Mouse (Mus musculus) neural tube, embryonic 13.5 days (tissue): Measurements from ENCODE around the gene Syt13. TPM values are rescaled to one million over a fixed set of nuclear protein-coding genes. Genes with fewer than 3 reads are reported as not detected.

Experiments
- ATAC-seq: fragments of 200-750 bp; cut with Nextera tagmentation; 2 replicates; pipeline ENCODE4 v1.8.0; 2017; ENCODE audit warnings: low read depth, mild to moderate bottlenecking, moderate TSS enrichment, moderate library complexity
- H3K27ac ChIP-seq: fragments of 300-500 bp; sonication (generic); replicated peaks from 2 replicates; pipeline ENCODE4 v1.5.1; 2015; ENCODE audit warnings: moderate library complexity, mild to moderate bottlenecking, inconsistent platforms
- H3K27me3 ChIP-seq: fragments of 300-500 bp; sonication (generic); 2 replicates; pipeline ENCODE4 v1.6.1; 2015; ENCODE audit warnings: mild to moderate bottlenecking, inconsistent platforms
- H3K36me3 ChIP-seq: fragments of 300-500 bp; sonication (generic); 2 replicates; pipeline ENCODE4 v1.6.1; 2015; ENCODE audit warnings: mild to moderate bottlenecking, inconsistent platforms
- H3K4me1 ChIP-seq: fragments of 300-500 bp; sonication (generic); replicated peaks from 2 replicates; pipeline ENCODE4 v1.6.1; 2015; ENCODE audit warnings: inconsistent platforms
- H3K4me2 ChIP-seq: fragments of 300-500 bp; sonication (generic); 2 replicates; pipeline ENCODE4 v1.6.1; 2015; ENCODE audit warnings: inconsistent platforms, mild to moderate bottlenecking, moderate library complexity
- H3K4me3 ChIP-seq: fragments of 300-500 bp; sonication (generic); 2 replicates; pipeline ENCODE4 v1.5.1; 2015; ENCODE audit warnings: mild to moderate bottlenecking, inconsistent platforms
- H3K9ac ChIP-seq: fragments of 300-500 bp; sonication (generic); 2 replicates; pipeline ENCODE4 v1.6.1; 2015; ENCODE audit warnings: moderate library complexity, mild to moderate bottlenecking, inconsistent platforms
- H3K9me3 ChIP-seq: fragments of 300-500 bp; sonication (generic); 2 replicates; pipeline ENCODE4 v1.6.1; 2016; ENCODE audit warnings: inconsistent platforms
- WGBS: fragments of 180-500 bp; shearing (Covaris S2); methylation state at CpG from one replicate; pipeline ENCODE4 v1.1.7; 2015; 5-methylcytosine and 5-hydroxymethylcytosine counted together
- polyA plus RNA-seq: library from polyadenylated mRNA; unstranded; fragments of >200 nt; fragmentation: Nextera tagmentation; extraction: Ambion mirVana; gene quantifications from 2 replicates; pipeline ENCODE4 v1.2.1, GENCODE M21; 2015

Gene Syt13
- polyA plus RNA-seq, 1 experiment from 2014 or later: 52.3 TPM

DNA sequence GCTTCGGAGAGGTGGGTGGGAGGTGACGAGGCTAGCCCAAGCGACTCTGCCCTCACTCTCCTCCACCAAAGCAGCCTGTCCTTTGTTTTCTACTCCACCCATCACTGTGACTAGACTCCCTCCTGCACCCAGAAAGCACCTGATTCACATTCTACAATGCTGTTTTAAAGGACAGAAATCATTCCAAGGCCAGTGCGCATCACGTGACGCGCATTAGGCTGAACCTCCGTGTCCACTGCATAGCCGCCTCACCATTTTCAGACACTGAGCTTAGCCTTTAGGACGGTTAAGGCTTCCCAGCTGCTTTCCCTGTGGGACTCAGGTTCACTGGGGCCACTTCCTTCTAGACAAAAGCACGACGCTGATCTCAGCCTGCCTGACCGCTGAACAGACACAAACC is 11.2 kb upstream of the Syt13 start:
- no peak for ATAC-seq

DNA sequence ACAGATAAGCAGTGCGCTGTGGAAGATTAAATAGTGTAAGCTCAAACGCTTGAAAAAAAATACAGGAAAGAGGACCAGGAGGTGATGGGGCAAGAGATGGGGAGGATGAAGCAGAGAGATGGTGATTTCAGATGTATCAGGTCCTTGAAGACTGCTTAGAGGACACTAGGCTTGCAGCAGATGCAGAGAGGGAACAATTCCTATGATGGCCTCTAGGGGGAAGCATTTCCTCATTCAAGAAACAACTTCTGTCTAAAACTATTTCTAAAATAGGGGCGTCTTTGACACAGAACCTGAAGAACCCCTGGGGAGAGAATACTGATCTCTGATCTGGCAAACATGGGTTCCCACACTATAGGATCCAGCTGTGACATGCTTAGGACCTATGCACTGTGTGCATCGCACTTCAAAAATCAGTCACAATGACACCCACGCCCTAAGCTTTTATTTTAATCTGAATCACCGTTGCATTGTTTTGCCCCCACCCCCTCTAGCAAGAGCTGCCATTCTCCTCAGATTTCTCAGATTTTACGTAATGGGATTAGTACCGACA is 10.5 kb upstream of the Syt13 start:
- whole genome bisulfite sequencing: 28% methylated on average over 8 of the region's 8 CpGs
- Histone ChIP-seq H3K4me2 (no peak overlapping the region), H3K9me3 (no peaks in the 10 kb centered on the region), H3K36me3 (no peaks in the 10 kb centered on the region), H3K9ac (no peak overlapping the region), H3K27ac (no peak overlapping the region), H3K27me3 (peaks cover 14% of the 10 kb centered on the region), H3K4me3 (no peak overlapping the region), H3K4me1 (peaks cover 15% of the 10 kb centered on the region)
- no peak for ATAC-seq

More for the DNA sequence above, 11.2 kb upstream of the Syt13 start:
- peaks cover 15% of the 10 kb centered on the region for H3K4me1 ChIP-seq
- H3K36me3 ChIP-seq: no peaks in the 10 kb centered on the region
- H3K9ac ChIP-seq: no peak overlapping the region
- no peak overlapping the region for H3K4me2 ChIP-seq
- WGBS: 73% methylated on average over 13 of the region's 13 CpGs
- peaks cover 14% of the 10 kb centered on the region for H3K27me3 ChIP-seq
- no peaks in the 10 kb centered on the region for H3K9me3 ChIP-seq
- H3K4me3 ChIP-seq: no peak overlapping the region
- no peak overlapping the region for H3K27ac ChIP-seq

DNA sequence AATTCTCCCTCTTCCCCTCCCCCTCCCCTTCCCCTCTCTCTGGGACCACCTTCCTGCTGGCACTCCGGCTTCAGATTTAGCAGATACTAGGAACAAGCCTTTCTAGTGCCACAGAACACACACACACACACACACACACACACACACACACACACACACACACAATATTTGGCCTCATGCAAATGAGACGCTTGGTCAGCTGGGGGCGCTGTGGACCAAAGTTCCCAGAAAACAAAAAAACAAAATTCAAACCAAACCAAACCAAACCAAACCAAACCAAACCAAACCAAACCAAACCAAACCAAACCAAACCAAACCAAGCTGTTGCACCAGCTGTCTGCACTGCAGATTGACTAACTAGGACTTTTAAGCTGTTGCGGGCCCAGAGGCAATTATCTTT is 4.5 kb upstream of the Syt13 start:
- no peak overlapping the region for H3K4me3 ChIP-seq
- peaks cover 30% of the 10 kb centered on the region for H3K27me3 ChIP-seq

DNA sequence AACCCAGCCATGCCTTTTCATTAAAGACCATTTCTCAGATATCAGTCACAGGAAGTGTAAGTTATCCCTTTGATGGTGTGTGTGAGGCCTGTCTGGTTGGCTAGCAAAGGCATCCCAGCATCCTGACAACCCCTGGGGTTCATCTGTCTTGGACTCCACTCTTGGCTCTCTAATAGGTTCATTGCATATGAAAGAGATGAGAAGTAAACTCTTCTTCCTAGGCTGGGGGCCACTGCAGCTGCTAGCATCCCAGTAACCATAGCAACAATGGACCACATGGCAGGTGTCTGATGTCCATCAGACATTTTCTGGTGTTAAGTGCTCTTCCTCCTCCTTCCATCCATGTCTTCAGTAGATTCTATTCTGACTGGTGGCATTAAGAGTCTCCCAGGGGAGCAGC is 2.6 kb upstream of the Syt13 start:
- H3K36me3 ChIP-seq: no peaks in the 10 kb centered on the region
- no peak overlapping the region for H3K4me3 ChIP-seq
- H3K4me1 ChIP-seq: peaks cover 55% of the 10 kb centered on the region
- H3K27ac ChIP-seq: 0 out of 2 replicates have a peak overlapping the region, but pooled peaks have one; percentile 64
- ATAC-seq: no peak
- no peak overlapping the region for H3K9ac ChIP-seq
- peaks cover 36% of the 10 kb centered on the region for H3K27me3 ChIP-seq
- no peaks in the 10 kb centered on the region for H3K9me3 ChIP-seq
- no peak overlapping the region for H3K4me2 ChIP-seq

More for the DNA sequence above, 4.5 kb upstream of the Syt13 start:
- H3K9me3 ChIP-seq: no peaks in the 10 kb centered on the region
- H3K4me1 ChIP-seq: peaks cover 38% of the 10 kb centered on the region
- no peaks in the 10 kb centered on the region for H3K36me3 ChIP-seq
- no peak overlapping the region for H3K27ac ChIP-seq
- no peak for ATAC-seq
- no peak overlapping the region for H3K9ac ChIP-seq
- H3K4me2 ChIP-seq: no peak overlapping the region
- WGBS: 75% methylated on average over 4 of the region's 4 CpGs

DNA sequence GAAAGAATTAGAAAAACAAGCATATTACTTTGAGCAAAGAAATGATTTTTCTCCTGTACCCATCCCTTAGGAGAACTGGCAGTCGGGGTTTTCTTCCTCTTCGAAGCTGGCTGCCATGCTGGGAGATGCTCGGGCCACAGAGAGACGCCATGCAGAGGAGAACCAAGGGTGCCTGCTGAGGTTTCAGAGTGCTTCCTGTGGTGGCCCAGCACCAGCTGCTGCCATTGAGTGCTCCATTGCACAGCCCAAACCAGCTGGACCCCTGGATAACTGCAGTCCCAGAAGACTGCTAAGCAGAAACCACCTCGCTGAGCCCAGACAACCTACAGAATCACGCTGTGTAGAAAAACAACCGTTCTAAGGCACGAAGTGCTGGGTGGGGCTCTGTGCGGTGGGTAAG is 1.6 kb upstream of the Syt13 start:
- no peaks in the 10 kb centered on the region for H3K36me3 ChIP-seq
- WGBS: 8% methylated on average over 9 of the region's 9 CpGs
- H3K4me3 ChIP-seq: no peak overlapping the region
- H3K27ac ChIP-seq: peak overlapping the region; percentile 64
- peak overlapping the region; percentile 71; the same call in 1 of the 2 replicates for H3K4me2 ChIP-seq
- peaks cover 42% of the 10 kb centered on the region for H3K27me3 ChIP-seq
- no peak for ATAC-seq
- peaks cover 65% of the 10 kb centered on the region for H3K4me1 ChIP-seq
- H3K9ac ChIP-seq: no peak overlapping the region
- no peaks in the 10 kb centered on the region for H3K9me3 ChIP-seq

DNA sequence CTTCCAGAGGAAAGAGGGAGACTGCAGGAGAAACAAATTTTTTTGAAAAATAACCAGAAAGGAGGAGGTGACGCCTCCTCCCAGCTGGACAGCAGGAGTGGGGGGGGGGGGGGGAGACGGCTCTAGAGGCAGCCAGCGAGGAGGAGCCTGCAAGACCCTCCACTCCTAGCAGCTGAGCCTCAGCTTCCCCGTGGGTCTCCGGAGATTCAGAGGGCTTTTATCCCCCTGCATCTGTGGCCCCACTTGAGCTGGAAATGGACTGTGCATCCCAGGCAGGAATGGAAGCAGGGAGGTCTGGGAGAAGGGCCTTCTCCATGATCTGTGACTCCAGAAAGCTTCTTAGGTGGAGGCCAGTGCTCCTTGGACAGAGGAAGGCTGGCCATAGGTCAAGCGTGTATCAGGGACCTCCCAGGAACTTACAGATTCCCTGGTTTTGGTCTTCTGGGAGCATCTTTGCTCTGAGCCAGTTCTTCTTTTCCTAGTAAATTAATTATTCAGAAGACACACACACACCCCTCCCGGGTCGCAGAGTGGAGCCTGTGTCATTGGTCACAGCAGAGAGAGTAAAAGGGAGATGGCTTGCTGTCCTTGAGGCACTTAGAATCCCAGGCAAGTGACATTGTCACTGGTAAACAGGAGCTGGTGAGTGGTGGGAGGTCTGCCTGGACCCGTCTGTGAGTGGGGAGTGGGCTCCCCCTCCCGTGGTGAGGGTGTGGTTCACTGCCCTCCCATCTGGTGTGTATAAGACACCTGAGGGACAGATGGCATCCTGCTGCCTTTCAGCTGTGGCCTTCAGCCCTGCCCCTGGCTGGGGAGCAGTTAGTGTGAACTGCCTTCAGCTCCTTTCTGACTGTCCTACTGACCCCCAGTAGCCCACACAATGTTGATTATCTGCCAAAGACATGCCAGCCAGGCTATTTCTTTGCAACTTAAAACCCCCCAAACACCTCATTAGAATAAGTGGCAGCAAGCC is 1.0 kb downstream of the Syt13 start:
- Histone ChIP-seq H3K4me2 (peak overlapping the region; percentile 71), H3K36me3 (no peaks in the 10 kb centered on the region), H3K27me3 (peaks cover 44% of the 10 kb centered on the region), H3K4me3 (peak overlapping the region; percentile 47), H3K4me1 (peaks cover 82% of the 10 kb centered on the region), H3K27ac (peak overlapping the region; percentile 71), H3K9ac (peak overlapping the region; percentile 74), H3K9me3 (no peaks in the 10 kb centered on the region)
- WGBS: 5% methylated on average over 10 of the region's 10 CpGs
- ATAC-seq: peak; percentile 48

DNA sequence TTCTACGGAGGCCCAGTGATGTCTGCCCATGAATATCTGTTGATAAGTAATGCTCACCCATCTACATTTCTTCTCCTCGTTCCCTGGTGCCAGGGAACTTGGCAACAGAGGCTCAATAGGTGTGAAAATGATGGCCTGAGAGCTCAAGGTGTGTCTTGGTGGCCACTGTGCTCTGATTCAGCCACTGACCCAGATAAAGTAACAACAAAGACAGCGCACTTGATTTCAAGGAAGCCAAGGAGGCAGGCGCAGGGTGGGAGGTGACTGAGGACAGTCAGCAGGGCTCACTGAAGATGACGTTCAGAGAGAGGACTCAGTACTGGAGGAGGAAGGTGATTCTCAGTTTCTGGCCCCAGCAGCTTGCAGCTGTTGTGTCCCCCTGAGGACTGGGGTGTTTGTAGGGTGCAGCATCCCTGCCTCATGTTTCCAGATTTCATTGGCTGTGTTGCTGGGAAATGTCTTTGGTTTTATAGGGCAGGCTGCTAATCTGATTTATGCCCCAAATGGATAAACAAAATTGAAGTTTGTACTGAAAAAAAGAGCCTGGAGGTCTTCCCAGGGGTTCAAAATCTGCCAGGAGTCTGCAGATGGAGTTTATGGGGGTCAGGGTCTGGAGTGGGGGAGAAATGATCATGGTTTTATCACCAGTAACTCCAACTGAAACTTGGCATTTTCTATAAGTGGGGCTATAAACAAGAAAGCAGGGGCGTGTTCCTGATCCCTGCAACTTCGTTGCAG is 2.7 kb downstream of the Syt13 start:
- 38% methylated on average over 7 of the region's 7 CpGs for WGBS
- Histone ChIP-seq H3K27ac (peak overlapping the region; percentile 71), H3K9me3 (no peaks in the 10 kb centered on the region), H3K36me3 (no peaks in the 10 kb centered on the region), H3K4me2 (peak overlapping the region; percentile 41), H3K4me3 (peak overlapping the region; percentile 16; the same call in 1 of the 2 replicates), H3K4me1 (peaks cover 71% of the 10 kb centered on the region), H3K27me3 (peaks cover 42% of the 10 kb centered on the region), H3K9ac (peak overlapping the region; percentile 45; the same call in 1 of the 2 replicates)
- ATAC-seq: no peak

DNA sequence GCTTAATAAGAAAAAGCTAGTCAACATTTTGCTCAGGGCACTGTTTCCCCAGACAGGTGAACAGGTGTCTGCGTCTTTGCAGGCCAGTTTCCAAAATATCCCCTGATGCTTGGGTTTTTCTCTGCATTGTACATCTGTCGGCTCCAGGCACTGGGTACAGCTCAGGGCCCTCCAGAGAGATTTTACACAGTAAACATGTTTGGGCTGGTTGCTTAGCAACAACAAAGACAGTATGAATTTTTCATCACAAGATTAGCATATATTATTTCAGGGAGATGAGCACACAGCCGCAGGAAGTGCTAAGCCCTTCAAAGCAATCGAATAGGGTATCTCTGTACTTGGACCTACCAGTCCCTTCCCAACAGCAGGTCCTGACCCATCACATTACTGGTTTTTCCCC is 5.8 kb downstream of the Syt13 start:
- Histone ChIP-seq H3K9ac (no peak overlapping the region), H3K36me3 (no peaks in the 10 kb centered on the region), H3K4me3 (no peak overlapping the region), H3K27me3 (peaks cover 17% of the 10 kb centered on the region), H3K4me2 (no peak overlapping the region), H3K27ac (no peak overlapping the region), H3K9me3 (no peaks in the 10 kb centered on the region), H3K4me1 (peaks cover 47% of the 10 kb centered on the region)
- ATAC-seq: peak; percentile 40; the same call in 1 of the 2 replicates
- WGBS: 50% methylated on average over 4 of the region's 4 CpGs

DNA sequence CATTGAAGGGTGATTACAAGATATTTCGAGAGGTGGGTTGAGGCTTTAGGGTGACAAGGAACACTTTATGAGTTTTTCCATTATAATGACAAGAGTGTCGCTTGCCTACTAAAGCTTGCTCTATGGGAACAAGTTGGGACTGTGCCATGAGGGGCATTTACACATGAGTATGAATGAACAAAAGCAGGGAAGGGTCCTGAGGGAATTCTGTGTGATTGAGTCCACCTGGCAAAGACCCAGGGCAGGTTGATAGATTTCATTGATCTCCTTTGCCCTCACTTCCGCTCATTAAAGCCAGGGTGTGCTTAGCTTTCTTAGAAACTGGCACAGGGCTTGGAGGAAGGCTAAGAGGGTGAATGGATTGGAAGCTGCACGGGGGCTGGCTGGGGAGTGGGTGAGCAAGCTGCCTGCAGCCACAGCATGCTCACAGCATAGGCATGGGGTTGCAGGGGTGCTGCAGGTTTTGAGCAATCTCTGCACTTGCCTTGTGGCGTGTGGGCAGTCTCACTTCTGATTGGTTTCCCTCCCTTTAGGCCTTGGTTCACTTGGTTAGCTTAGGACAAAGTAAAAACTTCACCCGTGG is 9.9 kb downstream of the Syt13 start:
- Histone ChIP-seq H3K27ac (no peak overlapping the region), H3K9me3 (no peaks in the 10 kb centered on the region), H3K9ac (no peak overlapping the region), H3K4me2 (no peak overlapping the region), H3K36me3 (no peaks in the 10 kb centered on the region), H3K4me3 (no peak overlapping the region), H3K4me1 (peaks cover 26% of the 10 kb centered on the region), H3K27me3 (0 out of 2 replicates have a peak, but pooled peaks cover 4% of the 10 kb centered on the region)
- ATAC-seq: no peak
- 69% methylated on average over 6 of the region's 6 CpGs for WGBS

DNA sequence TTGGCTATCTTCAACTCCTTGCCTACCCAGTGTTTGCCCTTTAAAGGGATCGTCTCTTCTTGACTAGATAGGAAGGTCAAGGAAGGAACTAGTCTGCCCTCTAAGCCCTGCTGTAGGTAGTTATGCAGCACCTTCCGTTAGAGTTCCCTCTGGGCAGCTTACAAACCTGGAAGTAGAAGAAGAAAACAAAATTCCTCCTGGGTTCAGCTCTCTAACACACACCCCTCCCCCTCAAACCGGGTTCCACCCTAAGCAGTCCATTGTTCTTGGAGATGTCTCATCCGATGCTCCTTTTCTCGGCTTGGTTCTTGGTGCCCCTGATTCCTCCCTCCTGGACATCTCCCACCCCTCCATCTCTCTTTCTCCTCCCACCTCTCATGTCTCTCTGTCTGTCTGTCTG is 14.8 kb downstream of the Syt13 start:
- no peak overlapping the region for H3K4me3 ChIP-seq
- H3K9ac ChIP-seq: no peak overlapping the region
- H3K4me1 ChIP-seq: peaks cover 21% of the 10 kb centered on the region
- ATAC-seq: no peak
- no peaks in the 10 kb centered on the region for H3K9me3 ChIP-seq
- no peak overlapping the region for H3K27ac ChIP-seq
- H3K27me3 ChIP-seq: 0 out of 2 replicates have a peak, but pooled peaks cover 4% of the 10 kb centered on the region
- no peak overlapping the region for H3K4me2 ChIP-seq
- WGBS: 80% methylated on average over 5 of the region's 5 CpGs
- no peaks in the 10 kb centered on the region for H3K36me3 ChIP-seq

DNA sequence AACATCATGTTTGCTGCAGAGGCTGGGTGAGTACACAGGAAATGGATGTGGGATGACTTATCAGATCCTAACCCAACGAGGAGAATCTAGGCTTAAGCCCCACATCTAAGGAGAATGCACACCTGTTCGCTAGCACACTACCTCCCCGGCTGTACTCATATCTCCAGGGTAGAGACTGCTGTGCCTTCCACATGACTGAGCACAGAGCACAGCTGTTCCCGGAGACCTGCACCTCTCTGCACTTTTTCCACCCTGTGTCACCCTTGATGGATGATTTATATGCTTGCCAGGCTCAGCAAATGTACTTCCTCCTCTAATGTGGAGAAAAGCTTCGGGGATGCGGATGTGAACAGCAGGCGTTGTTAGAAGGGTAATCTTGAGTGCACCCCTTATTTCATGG is 16.2 kb downstream of the Syt13 start:
- 74% methylated on average over 7 of the region's 7 CpGs for WGBS
- no peaks in the 10 kb centered on the region for H3K9me3 ChIP-seq
- no peak for ATAC-seq

More for the DNA sequence above, 16.2 kb downstream of the Syt13 start:
- Histone ChIP-seq H3K4me2 (no peak overlapping the region), H3K4me3 (no peak overlapping the region), H3K4me1 (peaks cover 28% of the 10 kb centered on the region), H3K27ac (no peak overlapping the region), H3K9ac (no peak overlapping the region), H3K36me3 (no peaks in the 10 kb centered on the region), H3K27me3 (0 out of 2 replicates have a peak, but pooled peaks cover 1% of the 10 kb centered on the region)
